Mouse (Mus musculus) limb, embryonic 13.5 days (tissue): ENCODE measurements around the gene Klf12. TPM values are rescaled to one million over a fixed set of nuclear protein-coding genes. Genes with fewer than 3 reads are reported as not detected.

Experiments
- ATAC-seq: fragments of 200-750 bp; cut with Nextera tagmentation; 2 replicates; pipeline ENCODE4 v1.8.0; 2017; ENCODE audit warnings: low read depth, moderate number of reproducible peaks, moderate TSS enrichment; ENCODE audit not compliant: low FRiP score
- H3K27ac ChIP-seq: fragments of 300-500 bp; sonication (generic); 2 replicates; pipeline ENCODE4 v1.5.1; 2015; ENCODE audit warnings: inconsistent platforms, mild to moderate bottlenecking, moderate library complexity
- H3K27me3 ChIP-seq: fragments of 300-500 bp; sonication (generic); 2 replicates; pipeline ENCODE4 v1.6.1; 2015; ENCODE audit warnings: mild to moderate bottlenecking, inconsistent platforms
- H3K36me3 ChIP-seq: fragments of 300-500 bp; sonication (generic); 2 replicates; pipeline ENCODE4 v1.6.1; 2015; ENCODE audit warnings: inconsistent platforms, mild to moderate bottlenecking, moderate library complexity
- H3K4me1 ChIP-seq: fragments of 300-500 bp; sonication (generic); 2 replicates; pipeline ENCODE4 v1.6.1; 2015; ENCODE audit warnings: inconsistent platforms
- H3K4me2 ChIP-seq: fragments of 300-500 bp; sonication (generic); replicated peaks from 2 replicates; pipeline ENCODE4 v1.6.1; 2015; ENCODE audit warnings: inconsistent platforms, mild to moderate bottlenecking, moderate library complexity
- H3K4me3 ChIP-seq: fragments of 300-500 bp; sonication (generic); 2 replicates; pipeline ENCODE4 v1.5.1; 2015; ENCODE audit warnings: moderate library complexity, mild to moderate bottlenecking, inconsistent platforms
- H3K9ac ChIP-seq: fragments of 300-500 bp; sonication (generic); 2 replicates; pipeline ENCODE4 v1.6.1; 2015; ENCODE audit warnings: mild to moderate bottlenecking, inconsistent platforms
- H3K9me3 ChIP-seq: fragments of 300-500 bp; sonication (generic); 2 replicates; pipeline ENCODE4 v1.6.1; 2016; ENCODE audit warnings: inconsistent platforms
- WGBS: fragments of 180-500 bp; shearing (Covaris S2); methylation state at CpG from one replicate; pipeline ENCODE4 v1.1.7; 2015; 5-methylcytosine and 5-hydroxymethylcytosine counted together
- polyA plus RNA-seq: library from polyadenylated mRNA; unstranded; fragments of >200 nt; fragmentation: Nextera tagmentation; extraction: Ambion mirVana; gene quantifications from 2 replicates; pipeline ENCODE4 v1.2.1, GENCODE M21; 2015

Gene Klf12
- polyA plus RNA-seq, 1 experiment from 2014 or later: 40.5 TPM

GRCm38 (mm10) chr14:100068715-100069114 lies 215.8 kb downstream of the Klf12 start:
- H3K4me2 ChIP-seq: no peak overlapping the region
- ATAC-seq: no peak
- no peak overlapping the region for H3K9ac ChIP-seq
- no peak overlapping the region for H3K27ac ChIP-seq
- 63% methylated on average over 5 of the region's 5 CpGs for WGBS
- no peaks in the 10 kb centered on the region for H3K27me3 ChIP-seq
- 0 out of 2 replicates have a peak, but pooled peaks cover 3% of the 10 kb centered on the region for H3K4me1 ChIP-seq
- H3K36me3 ChIP-seq: peaks cover 4% of the 10 kb centered on the region; the same call in 1 of the 2 replicates
- H3K9me3 ChIP-seq: no peaks in the 10 kb centered on the region
- H3K4me3 ChIP-seq: no peak overlapping the region

DNA sequence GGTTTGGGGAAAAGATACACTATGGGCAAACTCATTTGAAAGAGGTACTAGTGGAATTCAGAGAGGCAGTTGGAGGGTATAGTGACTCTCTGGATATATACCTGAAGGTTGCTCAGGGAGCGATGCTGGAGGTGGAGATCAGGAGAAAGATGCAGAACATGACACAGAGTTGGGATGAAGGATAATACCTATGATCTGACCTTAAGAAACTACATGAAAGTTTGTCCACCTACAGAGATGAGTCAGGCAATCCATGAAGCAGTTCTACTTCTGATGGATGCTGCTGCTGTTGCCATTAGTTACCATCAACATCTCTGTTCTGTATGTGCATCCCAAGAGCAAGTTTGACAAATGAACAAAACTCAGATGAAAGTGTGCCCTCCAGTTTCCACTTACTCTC lies 222.0 kb downstream of the Klf12 start:
- whole genome bisulfite sequencing: 97% methylated on average over 1 of the region's 1 CpGs
- no peak for ATAC-seq
- no peaks in the 10 kb centered on the region for H3K27me3 ChIP-seq
- H3K4me1 ChIP-seq: no peaks in the 10 kb centered on the region
- H3K36me3 ChIP-seq: peaks cover 12% of the 10 kb centered on the region
- no peak overlapping the region for H3K9ac ChIP-seq
- H3K4me3 ChIP-seq: no peak overlapping the region
- H3K9me3 ChIP-seq: no peaks in the 10 kb centered on the region
- no peak overlapping the region for H3K4me2 ChIP-seq
- H3K27ac ChIP-seq: no peak overlapping the region

GRCm38 (mm10) chr14:100054150-100054549 lies 230.3 kb downstream of the Klf12 start:
- Histone ChIP-seq H3K36me3 (peaks cover 6% of the 10 kb centered on the region; the same call in 1 of the 2 replicates), H3K27ac (no peak overlapping the region), H3K4me1 (0 out of 2 replicates have a peak, but pooled peaks cover 5% of the 10 kb centered on the region), H3K4me3 (no peak overlapping the region), H3K4me2 (no peak overlapping the region), H3K9ac (no peak overlapping the region), H3K9me3 (no peaks in the 10 kb centered on the region), H3K27me3 (no peaks in the 10 kb centered on the region)
- 60% methylated on average over 2 of the region's 2 CpGs for WGBS
- ATAC-seq: no peak

GRCm38 (mm10) chr14:100053456-100053855 lies 231.0 kb downstream of the Klf12 start:
- H3K27me3 ChIP-seq: no peaks in the 10 kb centered on the region

DNA sequence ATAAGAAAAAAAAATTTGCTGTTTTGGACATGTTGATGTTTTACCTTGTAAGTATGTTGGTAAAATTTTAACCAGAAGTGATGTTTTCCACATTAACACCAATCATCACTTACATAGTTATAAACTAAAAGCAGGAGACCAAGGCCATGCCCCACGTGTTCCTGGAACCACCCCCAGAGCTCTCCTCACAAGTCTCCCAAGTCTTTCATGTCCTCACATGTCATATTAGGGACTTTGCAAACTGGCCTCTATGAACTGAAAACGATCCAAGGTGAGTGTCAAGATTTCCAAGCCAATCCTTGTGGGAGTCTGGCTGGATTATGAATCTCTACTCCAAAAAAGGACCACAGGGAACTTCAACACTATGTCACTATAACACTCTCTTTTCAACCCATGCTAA lies 231.6 kb downstream of the Klf12 start:
- no peak overlapping the region for H3K4me3 ChIP-seq
- WGBS: 69% methylated on average over 2 of the region's 2 CpGs
- no peak overlapping the region for H3K4me2 ChIP-seq
- 0 out of 2 replicates have a peak, but pooled peaks cover 5% of the 10 kb centered on the region for H3K4me1 ChIP-seq
- no peak for ATAC-seq
- H3K27ac ChIP-seq: no peak overlapping the region
- H3K36me3 ChIP-seq: peaks cover 6% of the 10 kb centered on the region; the same call in 1 of the 2 replicates
- H3K9ac ChIP-seq: no peak overlapping the region
- no peaks in the 10 kb centered on the region for H3K27me3 ChIP-seq
- H3K9me3 ChIP-seq: no peaks in the 10 kb centered on the region

More at GRCm38 (mm10) chr14:100053456-100053855, 231.0 kb downstream of the Klf12 start:
- peaks cover 6% of the 10 kb centered on the region; the same call in 1 of the 2 replicates for H3K36me3 ChIP-seq
- no peak for ATAC-seq
- no peak overlapping the region for H3K4me3 ChIP-seq
- no peak overlapping the region for H3K4me2 ChIP-seq
- 0 out of 2 replicates have a peak, but pooled peaks cover 5% of the 10 kb centered on the region for H3K4me1 ChIP-seq
- H3K9me3 ChIP-seq: no peaks in the 10 kb centered on the region
- H3K27ac ChIP-seq: no peak overlapping the region
- no peak overlapping the region for H3K9ac ChIP-seq
- 62% methylated on average over 4 of the region's 4 CpGs for WGBS

GRCm38 (mm10) chr14:100045431-100045830 lies 239.0 kb downstream of the Klf12 start:
- Histone ChIP-seq H3K9ac (no peak overlapping the region), H3K27ac (no peak overlapping the region), H3K9me3 (no peaks in the 10 kb centered on the region), H3K36me3 (peaks cover 3% of the 10 kb centered on the region; the same call in 1 of the 2 replicates), H3K4me2 (no peak overlapping the region), H3K4me1 (0 out of 2 replicates have a peak, but pooled peaks cover 4% of the 10 kb centered on the region), H3K4me3 (no peak overlapping the region), H3K27me3 (no peaks in the 10 kb centered on the region)
- ATAC-seq: no peak

- peaks cover 3% of the 10 kb centered on the region; the same call in 1 of the 2 replicates for H3K36me3 ChIP-seq
- H3K9me3 ChIP-seq: no peaks in the 10 kb centered on the region
- H3K27ac ChIP-seq: no peak overlapping the region
- no peak overlapping the region for H3K4me3 ChIP-seq
- H3K4me1 ChIP-seq: 0 out of 2 replicates have a peak, but pooled peaks cover 4% of the 10 kb centered on the region
- no peaks in the 10 kb centered on the region for H3K27me3 ChIP-seq
- ATAC-seq: no peak
- H3K9ac ChIP-seq: no peak overlapping the region
- H3K4me2 ChIP-seq: no peak overlapping the region
- WGBS: 65% methylated on average over 6 of the region's 6 CpGs
Observed at GRCm38 (mm10) chr14:100041823-100042222, 242.7 kb downstream of the Klf12 start.

DNA sequence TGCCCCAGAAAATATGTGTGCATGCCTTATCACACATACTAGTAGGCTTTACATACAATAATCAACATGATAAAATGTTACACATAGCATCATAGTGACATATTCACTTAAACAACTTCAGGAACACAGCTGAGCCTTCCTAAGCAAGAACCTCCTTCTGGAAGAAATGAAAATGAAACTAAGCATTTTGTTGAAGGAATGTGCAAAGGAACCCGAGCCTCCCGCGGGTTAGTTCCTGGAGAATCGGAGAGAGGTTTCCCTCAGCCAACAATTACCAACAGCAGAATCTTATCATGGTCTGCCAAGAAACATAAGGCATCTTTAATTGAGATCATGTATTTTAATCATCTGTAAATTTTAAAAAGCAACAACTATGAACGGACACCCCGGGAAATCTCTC lies 257.8 kb downstream of the Klf12 start:
- H3K4me3 ChIP-seq: no peak overlapping the region
- 82% methylated on average over 6 of the region's 6 CpGs for WGBS
- no peak overlapping the region for H3K9ac ChIP-seq
- H3K4me1 ChIP-seq: peaks cover 6% of the 10 kb centered on the region
- H3K4me2 ChIP-seq: no peak overlapping the region
- H3K27ac ChIP-seq: no peak overlapping the region
- 0 out of 2 replicates have a peak, but pooled peaks cover 1% of the 10 kb centered on the region for H3K9me3 ChIP-seq
- H3K36me3 ChIP-seq: peaks cover 11% of the 10 kb centered on the region
- no peaks in the 10 kb centered on the region for H3K27me3 ChIP-seq
- ATAC-seq: no peak

DNA sequence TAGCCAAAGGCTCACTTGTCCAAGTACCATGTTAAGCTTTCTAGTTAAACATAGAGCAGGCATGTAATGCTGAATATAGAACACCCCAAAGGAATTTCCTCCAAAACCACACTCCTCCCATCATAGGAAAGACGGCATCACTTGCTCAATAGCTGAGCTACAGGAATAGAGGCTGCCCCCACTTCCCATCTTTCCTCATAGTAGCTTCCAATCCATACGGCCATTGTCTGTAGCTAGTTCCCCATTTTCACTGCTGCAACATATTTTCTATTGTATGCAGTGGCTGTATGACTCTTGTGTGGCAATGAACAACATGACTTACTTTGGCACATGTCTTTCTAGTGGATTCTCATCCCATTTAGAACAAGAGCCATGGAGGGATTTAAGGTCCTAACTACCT lies 267.3 kb downstream of the Klf12 start:
- ATAC-seq: no peak
- Histone ChIP-seq H3K27me3 (no peaks in the 10 kb centered on the region), H3K4me2 (no peak overlapping the region), H3K4me3 (no peak overlapping the region), H3K4me1 (no peaks in the 10 kb centered on the region), H3K9me3 (0 out of 2 replicates have a peak, but pooled peaks cover 4% of the 10 kb centered on the region), H3K9ac (no peak overlapping the region), H3K27ac (no peak overlapping the region), H3K36me3 (peaks cover 12% of the 10 kb centered on the region)
- 88% methylated on average over 2 of the region's 2 CpGs for WGBS

GRCm38 (mm10) chr14:100010525-100010924 lies 274.0 kb downstream of the Klf12 start:
- Histone ChIP-seq H3K4me1 (peaks cover 10% of the 10 kb centered on the region), H3K9ac (no peak overlapping the region), H3K36me3 (no peaks in the 10 kb centered on the region), H3K4me3 (no peak overlapping the region), H3K27ac (no peak overlapping the region), H3K9me3 (no peaks in the 10 kb centered on the region), H3K4me2 (no peak overlapping the region), H3K27me3 (no peaks in the 10 kb centered on the region)
- 36% methylated on average over 5 of the region's 5 CpGs for WGBS
- ATAC-seq: no peak

DNA sequence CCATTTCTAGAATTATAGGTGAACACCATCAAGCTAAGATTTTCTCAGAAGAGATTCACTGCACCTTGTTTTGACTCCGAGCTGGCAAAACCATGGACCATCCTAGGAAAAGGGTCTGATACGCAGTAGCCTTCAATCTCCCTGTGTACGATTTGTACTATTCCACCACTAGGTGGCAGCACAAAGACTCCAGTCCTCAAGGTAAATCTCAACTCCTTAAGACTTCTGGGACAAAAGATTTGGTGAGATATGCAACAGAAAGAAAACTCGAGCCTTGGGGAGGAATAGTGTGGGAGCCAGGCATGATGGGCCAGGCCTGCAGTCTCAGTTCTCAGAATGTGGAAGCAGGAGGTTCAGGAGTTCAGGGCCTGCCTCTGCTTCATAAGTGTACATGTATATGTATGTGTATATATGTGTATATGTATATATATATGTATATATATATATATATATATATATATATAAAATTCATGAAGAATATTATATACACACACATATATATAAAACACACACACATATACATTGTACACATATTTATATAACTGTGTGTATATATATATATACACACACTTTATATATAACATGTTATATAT lies 274.6 kb downstream of the Klf12 start:
- no peaks in the 10 kb centered on the region for H3K36me3 ChIP-seq
- no peak overlapping the region for H3K4me3 ChIP-seq
- H3K27ac ChIP-seq: no peak overlapping the region
- H3K4me2 ChIP-seq: no peak overlapping the region
- ATAC-seq: no peak
- H3K4me1 ChIP-seq: peaks cover 14% of the 10 kb centered on the region
- no peaks in the 10 kb centered on the region for H3K27me3 ChIP-seq
- no peak overlapping the region for H3K9ac ChIP-seq
- H3K9me3 ChIP-seq: no peaks in the 10 kb centered on the region
- 53% methylated on average over 4 of the region's 4 CpGs for WGBS

GRCm38 (mm10) chr14:99983510-99983909 lies 301.0 kb downstream of the Klf12 start:
- no peaks in the 10 kb centered on the region for H3K9me3 ChIP-seq
- H3K4me3 ChIP-seq: no peak overlapping the region
- H3K27me3 ChIP-seq: no peaks in the 10 kb centered on the region
- H3K4me1 ChIP-seq: peaks cover 11% of the 10 kb centered on the region; the same call in 1 of the 2 replicates
- no peak overlapping the region for H3K4me2 ChIP-seq
- peaks cover 12% of the 10 kb centered on the region for H3K36me3 ChIP-seq
- no peak for ATAC-seq
- WGBS: 41% methylated on average over 7 of the region's 7 CpGs
- no peak overlapping the region for H3K9ac ChIP-seq
- H3K27ac ChIP-seq: no peak overlapping the region

GRCm38 (mm10) chr14:99981209-99981608 lies 303.3 kb downstream of the Klf12 start:
- H3K9me3 ChIP-seq: no peaks in the 10 kb centered on the region
- H3K4me1 ChIP-seq: peaks cover 11% of the 10 kb centered on the region; the same call in 1 of the 2 replicates
- ATAC-seq: no peak
- no peaks in the 10 kb centered on the region for H3K27me3 ChIP-seq
- H3K4me2 ChIP-seq: no peak overlapping the region
- H3K9ac ChIP-seq: no peak overlapping the region
- no peak overlapping the region for H3K27ac ChIP-seq
- no peak overlapping the region for H3K4me3 ChIP-seq
- H3K36me3 ChIP-seq: no peaks in the 10 kb centered on the region
- WGBS: 63% methylated on average over 3 of the region's 3 CpGs
